Mouse (Mus musculus) adrenal gland, adult (tissue): ENCODE data around the gene Cd276.

ENCODE experiments used
- DNase-seq, 2 experiments: peaks; one replicate each; pipeline ENCODE4 v3.0.0; 2022 to 2023; ENCODE audit warnings: low spot score in 1 of 2; ENCODE audit not compliant: inconsistent age in 2 of 2

Gene Cd276

GRCm38 (mm10) chr9:58552083-58552482, 3.2 kb downstream of the Cd276 start:
- no peak for DNase-seq

- no peak for DNase-seq
These were observed 4.3 kb downstream of the Cd276 start for GRCm38 (mm10) chr9:58550928-58551327.

- DNase-seq: no peak
These were observed 5.5 kb downstream of the Cd276 start for GRCm38 (mm10) chr9:58549694-58550093.

- DNase-seq: peak in 1 of 2 experiments; percentile 68
These were observed 6.3 kb downstream of the Cd276 start for GRCm38 (mm10) chr9:58548897-58549296.

DNA sequence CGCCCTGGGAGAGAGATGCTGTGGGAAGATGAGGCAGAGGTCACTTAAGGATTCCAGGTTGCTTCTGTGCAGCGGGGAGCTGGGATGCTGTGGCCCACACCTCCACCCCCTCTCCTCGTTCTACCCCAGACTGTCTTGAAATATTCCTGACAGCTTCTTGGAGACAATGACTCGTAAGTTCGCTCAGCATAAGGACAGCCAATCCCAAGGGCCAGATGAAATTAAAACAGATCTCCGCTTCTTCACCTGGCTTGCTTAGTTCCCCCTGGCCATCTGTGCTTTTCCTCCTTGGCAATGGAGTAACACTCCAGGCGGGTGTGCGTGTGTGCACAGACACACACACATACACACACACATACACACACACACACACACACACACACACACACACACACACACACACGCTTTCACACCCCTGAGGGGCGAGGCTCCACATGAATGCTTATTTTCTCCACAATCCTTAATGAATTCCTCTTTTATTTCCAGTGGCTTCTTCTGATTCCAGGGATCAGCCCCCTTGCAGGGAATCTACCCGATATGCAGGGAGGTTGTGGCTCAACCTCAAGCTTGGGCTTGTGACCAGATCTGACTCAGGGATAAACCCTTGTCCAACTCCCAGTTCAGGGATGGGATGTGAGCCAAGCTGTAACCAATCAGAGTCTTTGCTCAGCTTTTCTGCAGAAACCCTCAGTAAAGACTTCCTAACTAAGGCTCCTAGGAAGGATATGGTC, 8.4 kb downstream of the Cd276 start:
- DNase-seq: peak in 1 of 2 experiments; percentile 72

DNA sequence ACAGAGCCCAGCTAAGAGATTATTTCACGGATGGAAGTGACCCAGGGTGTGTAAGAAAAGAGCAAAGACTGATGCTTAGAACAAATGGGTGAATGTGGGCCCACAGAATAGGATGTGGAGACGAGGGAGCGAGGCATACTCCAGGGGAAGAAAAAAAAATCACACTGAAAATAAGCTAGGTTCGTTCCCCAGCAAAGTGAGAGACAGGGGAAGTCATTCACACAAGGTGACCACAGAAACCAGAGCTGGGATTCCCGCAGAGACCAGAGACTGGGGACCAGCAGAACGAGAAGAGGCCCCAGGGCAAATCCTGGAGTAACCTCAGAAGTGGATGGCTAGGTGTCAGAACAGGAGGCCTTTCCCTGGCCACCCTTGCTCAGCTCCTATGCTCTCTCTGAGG, 9.8 kb downstream of the Cd276 start:
- DNase-seq: no peak

DNA sequence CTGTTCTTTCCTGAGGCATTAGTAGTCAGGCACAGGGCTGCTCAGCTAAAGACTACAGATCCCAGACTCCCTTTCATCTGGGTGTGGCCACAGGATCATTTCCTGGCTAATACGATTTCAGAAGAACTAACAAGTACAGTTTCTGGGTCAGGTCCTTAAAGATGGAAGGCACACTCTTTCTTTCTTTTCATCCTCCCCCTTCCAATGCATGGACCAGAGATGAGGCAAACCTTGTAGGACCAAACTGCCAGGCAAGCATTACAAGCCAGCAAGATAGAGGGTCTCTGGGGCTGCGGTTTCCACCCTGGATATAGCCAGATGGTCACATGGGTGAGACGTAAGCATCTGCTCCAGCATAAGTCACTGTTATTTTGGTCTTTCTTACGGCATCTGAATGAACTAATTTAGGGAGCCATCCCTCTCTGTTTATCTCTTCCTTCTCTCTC, 10.3 kb downstream of the Cd276 start:
- peak in 1 of 2 experiments; percentile 70 for DNase-seq

- peak; percentile 84 to 94 for DNase-seq
These were observed 13.3 kb downstream of the Cd276 start for GRCm38 (mm10) chr9:58541895-58542338.

DNA sequence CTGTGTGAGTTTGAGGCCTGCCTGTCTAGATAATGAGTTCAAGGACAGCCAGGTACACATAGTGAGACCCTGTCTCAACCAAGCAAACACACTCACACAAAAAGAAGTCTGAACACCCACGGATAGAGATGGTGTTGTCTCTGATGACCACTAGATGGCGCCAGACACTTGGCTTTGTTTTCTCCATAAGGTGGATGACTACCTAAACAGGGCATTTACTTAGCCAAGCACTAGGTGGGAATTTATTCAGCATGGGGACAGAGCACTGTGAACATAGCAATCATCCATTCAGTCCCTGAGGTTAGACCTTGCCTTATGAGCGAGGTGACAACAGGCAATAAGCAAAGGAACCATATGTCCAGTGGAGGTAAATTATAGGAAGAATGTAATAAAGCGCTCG, 15.4 kb downstream of the Cd276 start:
- peak in 1 of 2 experiments; percentile 82 for DNase-seq

DNA sequence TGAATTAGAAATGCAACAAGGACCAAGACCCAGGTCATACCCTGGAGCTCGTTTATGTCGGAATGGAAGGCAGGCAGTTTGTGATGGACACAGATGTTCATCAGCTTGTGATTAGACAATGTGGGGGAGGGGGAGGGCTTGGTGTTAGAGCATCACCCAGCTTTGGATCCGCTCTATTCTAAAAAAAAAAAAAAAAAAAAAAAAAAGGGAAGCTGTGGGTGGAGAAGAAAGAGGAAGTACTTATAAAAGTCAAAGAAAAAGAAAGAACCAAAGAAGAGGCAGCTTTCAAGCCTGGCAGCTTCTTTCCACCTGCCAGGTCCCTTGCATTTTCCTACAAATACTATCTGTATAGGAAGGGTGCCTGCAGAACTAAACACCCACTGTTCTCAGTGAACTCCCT, 17.5 kb downstream of the Cd276 start:
- DNase-seq: no peak

GRCm38 (mm10) chr9:58535447-58536134, 19.6 kb downstream of the Cd276 start:
- no peak for DNase-seq

- peak in 1 of 2 experiments; percentile 87 for DNase-seq
These were observed 20.5 kb downstream of the Cd276 start for GRCm38 (mm10) chr9:58534766-58535165.

- no peak for DNase-seq
These were observed 21.9 kb downstream of the Cd276 start for GRCm38 (mm10) chr9:58533322-58533721.

- no peak for DNase-seq
These were observed 23.0 kb downstream of the Cd276 start for GRCm38 (mm10) chr9:58532236-58532635.

DNA sequence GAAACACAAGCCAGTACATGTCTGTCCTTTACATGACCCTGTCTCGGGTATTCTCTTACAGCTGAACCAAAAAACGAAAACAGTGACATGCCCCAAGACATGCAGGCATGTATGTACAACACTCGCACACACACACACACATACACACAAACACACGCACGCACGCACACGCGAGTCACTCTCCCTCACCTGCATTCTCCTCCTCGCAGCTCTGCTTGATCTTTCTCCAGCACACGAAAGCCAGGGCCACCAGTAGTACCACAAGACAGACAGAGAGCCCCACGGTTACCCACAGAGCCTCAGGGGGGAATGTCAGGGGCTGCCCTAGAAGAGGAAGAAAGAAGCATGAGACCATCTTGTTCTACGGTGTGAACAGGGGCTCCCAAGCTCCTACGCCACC, 24.8 kb downstream of the Cd276 start:
- DNase-seq: no peak

DNA sequence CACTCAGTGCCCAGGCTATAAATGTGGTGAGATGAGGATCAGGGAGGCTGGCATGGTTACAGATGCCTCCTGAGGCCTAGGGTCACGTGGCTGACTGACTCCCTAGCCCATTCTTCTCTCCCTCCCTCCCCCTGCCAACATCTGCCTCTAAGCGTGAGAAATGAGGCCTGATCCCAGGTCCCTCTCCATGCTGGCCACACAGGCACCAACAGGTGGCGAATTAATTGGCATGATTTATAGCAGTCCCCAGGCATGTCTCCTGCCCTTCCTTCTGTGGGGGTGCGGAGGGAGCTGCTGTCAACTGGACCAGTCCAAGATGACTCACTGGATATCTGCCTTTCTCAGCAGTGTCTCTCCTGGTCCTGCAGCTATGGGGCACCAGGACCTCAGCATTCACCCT, 27.4 kb downstream of the Cd276 start:
- no peak for DNase-seq

- no peak for DNase-seq
These were observed 30.1 kb downstream of the Cd276 start for GRCm38 (mm10) chr9:58525108-58525507.

DNA sequence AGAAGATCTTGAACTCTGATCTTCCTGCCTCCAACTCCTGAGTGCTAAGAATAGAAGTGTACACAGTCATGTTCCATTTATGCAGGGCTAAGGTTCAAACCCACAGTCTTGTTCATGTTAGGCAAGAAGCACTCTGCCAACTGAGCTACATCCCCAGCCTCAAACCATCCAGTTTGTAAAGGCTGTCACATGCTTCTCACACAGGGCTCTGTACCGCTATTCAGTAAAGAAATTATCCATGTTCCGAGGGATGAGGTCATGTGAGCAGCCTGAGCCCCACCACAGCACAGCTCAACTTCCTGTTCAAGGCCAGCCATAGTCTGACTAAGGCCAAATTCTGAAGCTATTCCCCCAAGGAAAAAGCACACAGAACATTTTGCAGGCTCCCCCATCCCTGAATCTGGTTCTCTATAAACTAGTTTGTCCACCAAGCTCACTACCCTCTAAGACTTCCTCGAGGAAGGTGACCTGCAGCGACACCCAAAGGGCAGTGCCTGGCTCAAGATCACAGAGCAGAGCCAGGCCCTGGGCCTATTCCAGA, 33.3 kb downstream of the Cd276 start:
- peak in 1 of 2 experiments; percentile 45 for DNase-seq

DNA sequence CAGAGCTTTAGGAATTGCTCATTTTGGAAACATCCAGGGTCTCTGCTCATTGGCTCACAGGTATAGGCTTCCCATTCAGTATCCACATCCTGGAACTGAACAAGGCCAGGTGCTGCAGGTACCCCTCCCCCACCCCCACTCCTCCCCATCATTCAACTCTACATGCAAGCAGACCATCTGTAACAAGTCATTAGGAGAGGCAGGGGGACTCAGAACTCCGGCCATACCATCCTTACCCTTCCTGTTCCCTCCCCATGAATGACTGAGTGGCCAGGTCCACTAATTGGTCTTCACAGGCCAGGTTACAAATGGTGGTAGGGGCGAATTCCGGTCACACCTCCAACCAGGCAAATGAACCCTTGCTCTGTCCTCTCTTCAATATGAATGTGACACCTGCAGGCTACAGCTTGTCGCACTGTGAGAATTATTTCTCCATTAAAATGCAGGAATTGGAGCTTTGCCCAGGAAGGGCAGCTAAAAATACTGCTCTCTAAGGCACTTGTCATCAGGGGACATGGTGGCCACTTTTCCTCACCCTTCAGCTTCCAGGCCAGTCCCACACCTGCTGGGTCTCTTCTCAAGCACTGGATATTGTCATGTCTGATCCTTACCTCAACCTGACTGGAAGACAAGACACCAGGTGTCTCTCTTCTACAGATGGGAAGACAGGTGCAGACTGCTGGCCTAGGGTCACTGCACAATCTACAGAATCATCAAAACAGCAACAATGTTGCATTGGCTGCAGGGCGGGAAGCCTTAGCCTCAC, 34.2 kb downstream of the Cd276 start:
- no peak for DNase-seq

DNA sequence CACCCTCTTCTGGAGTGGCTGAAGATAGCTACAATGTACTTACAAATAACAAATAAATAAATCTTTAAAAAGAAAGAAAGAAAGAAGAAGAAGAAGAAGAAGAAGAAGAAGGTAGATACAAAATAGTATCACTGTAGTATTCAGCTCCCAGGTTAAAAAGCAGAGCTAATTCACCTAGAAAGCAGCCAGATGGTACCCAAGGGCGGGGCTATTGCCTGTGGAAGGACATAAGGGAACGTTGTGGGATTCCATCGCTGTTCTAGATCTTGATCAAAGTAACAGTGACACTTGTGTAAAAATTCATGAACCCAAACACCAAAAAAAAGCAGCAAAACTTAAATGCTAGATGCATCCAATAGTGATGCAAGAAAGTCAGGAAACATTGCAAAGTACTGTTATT, 35.3 kb downstream of the Cd276 start:
- no peak for DNase-seq
